Mouse (Mus musculus) liver, embryonic 16.5 days (tissue): ENCODE data around the gene Fnbp1l. TPM values are rescaled to one million over a fixed set of nuclear protein-coding genes. Genes with fewer than 3 reads are reported as not detected.

ENCODE experiments used
- ATAC-seq: fragments of 200-750 bp; cut with Nextera tagmentation; 2 replicates; pipeline ENCODE4 v1.8.0; 2017; ENCODE audit warnings: low read depth, mild to moderate bottlenecking, moderate number of reproducible peaks, moderate library complexity
- H3K27ac ChIP-seq: fragments of 300-500 bp; sonication (generic); 2 replicates; pipeline ENCODE4 v1.5.1; 2014; ENCODE audit warnings: mild to moderate bottlenecking, low read length
- H3K27me3 ChIP-seq: fragments of 300-500 bp; sonication (generic); 2 replicates; pipeline ENCODE4 v1.6.1; 2014; ENCODE audit warnings: low read depth, low read length, mixed read lengths; ENCODE audit not compliant: control insufficient read depth, insufficient read depth
- H3K36me3 ChIP-seq: fragments of 300-500 bp; sonication (generic); 2 replicates; pipeline ENCODE4 v1.6.1; 2014; ENCODE audit warnings: mild to moderate bottlenecking; ENCODE audit not compliant: control insufficient read depth, insufficient read depth
- H3K4me1 ChIP-seq: fragments of 300-500 bp; sonication (generic); 2 replicates; pipeline ENCODE4 v1.6.1; 2014; ENCODE audit warnings: low read depth, low read length, mixed read lengths; ENCODE audit not compliant: control insufficient read depth
- H3K4me2 ChIP-seq: fragments of 300-500 bp; sonication (generic); 2 replicates; pipeline ENCODE4 v1.6.1; 2014; ENCODE audit warnings: low read depth, low read length, mixed read lengths
- H3K4me3 ChIP-seq: fragments of 300-500 bp; sonication (generic); 2 replicates; pipeline ENCODE4 v1.5.1; 2014; ENCODE audit warnings: low read depth, mild to moderate bottlenecking, low read length
- H3K9ac ChIP-seq: fragments of 300-500 bp; sonication (generic); 2 replicates; pipeline ENCODE4 v1.6.1; 2014; ENCODE audit warnings: low read depth, low read length
- H3K9me3 ChIP-seq: fragments of 300-500 bp; sonication (generic); replicated peaks from 2 replicates; pipeline ENCODE4 v1.6.1; 2016; ENCODE audit warnings: low read length; ENCODE audit not compliant: control insufficient read depth
- WGBS: fragments of 180-500 bp; shearing (Covaris S2); extraction: QIAGEN DNeasy Blood & Tissue Kit; methylation state at CpG from one replicate; pipeline ENCODE4 v1.1.7; 2014; ENCODE audit not compliant: insufficient replicate concordance; 5-methylcytosine and 5-hydroxymethylcytosine counted together
- polyA plus RNA-seq: library from polyadenylated mRNA; unstranded; fragments of >200 nt; fragmentation: Nextera tagmentation; extraction: Ambion mirVana; gene quantifications from 2 replicates; pipeline ENCODE4 v1.2.1, GENCODE M21; 2015

Gene Fnbp1l
- polyA plus RNA-seq, 1 experiment from 2014 or later, result 4.1 TPM

GRCm38 (mm10) chr3:122510932-122511331 is 108.6 kb downstream of the Fnbp1l start:
- H3K4me1 ChIP-seq, result peaks cover 11% of the 10 kb centered on the region
- no peaks in the 10 kb centered on the region for H3K27me3 ChIP-seq
- H3K4me3 ChIP-seq, result no peak overlapping the region
- no peaks in the 10 kb centered on the region for H3K9me3 ChIP-seq
- peak overlapping the region; percentile 42 for H3K27ac ChIP-seq
- H3K9ac ChIP-seq, result no peak overlapping the region
- 53% methylated on average over 10 of the region's 10 CpGs for WGBS
- ATAC-seq, result no peak
- no peak overlapping the region for H3K4me2 ChIP-seq
- no peaks in the 10 kb centered on the region for H3K36me3 ChIP-seq

DNA sequence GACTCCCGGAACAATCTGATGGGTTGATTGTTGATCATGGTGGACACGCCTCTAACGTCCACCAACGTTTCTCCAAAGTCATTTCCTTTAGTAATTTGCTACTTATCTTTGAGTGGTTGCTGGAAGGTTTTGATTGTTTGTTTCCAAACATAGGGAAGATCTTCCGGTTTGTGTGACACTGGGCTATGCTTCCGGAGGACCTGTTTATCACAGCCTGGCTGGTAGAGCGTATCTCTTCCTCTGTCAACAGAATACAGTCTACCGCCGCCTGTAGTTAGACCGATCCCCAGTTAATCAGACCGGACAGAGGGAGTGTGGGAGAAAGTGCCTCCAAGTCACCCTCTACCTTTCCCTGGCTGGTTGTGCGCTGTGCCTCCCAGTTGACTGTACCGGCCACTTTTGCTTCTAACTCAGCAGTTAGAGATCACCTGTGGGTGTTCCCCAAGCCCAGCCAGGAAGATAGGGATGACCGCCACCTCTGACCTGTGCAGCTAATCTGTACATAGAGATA is 109.2 kb downstream of the Fnbp1l start:
- H3K4me2 ChIP-seq, result no peak overlapping the region
- peak overlapping the region; percentile 42 for H3K27ac ChIP-seq
- no peaks in the 10 kb centered on the region for H3K9me3 ChIP-seq
- 33% methylated on average over 14 of the region's 14 CpGs for WGBS
- H3K36me3 ChIP-seq, result no peaks in the 10 kb centered on the region
- peak; percentile 45 for ATAC-seq
- H3K4me1 ChIP-seq, result peaks cover 11% of the 10 kb centered on the region
- no peak overlapping the region for H3K9ac ChIP-seq
- H3K27me3 ChIP-seq, result no peaks in the 10 kb centered on the region
- H3K4me3 ChIP-seq, result no peak overlapping the region

- Histone ChIP-seq H3K4me1 (peaks cover 11% of the 10 kb centered on the region), H3K4me3 (no peak overlapping the region), H3K27me3 (no peaks in the 10 kb centered on the region), H3K9ac (no peak overlapping the region), H3K4me2 (no peak overlapping the region), H3K9me3 (no peaks in the 10 kb centered on the region), H3K36me3 (no peaks in the 10 kb centered on the region), H3K27ac (peak overlapping the region; percentile 42)
- whole genome bisulfite sequencing, result 38% methylated on average over 11 of the region's 11 CpGs
- peak; percentile 45 for ATAC-seq
Observed at GRCm38 (mm10) chr3:122509534-122510239, 109.8 kb downstream of the Fnbp1l start.

DNA sequence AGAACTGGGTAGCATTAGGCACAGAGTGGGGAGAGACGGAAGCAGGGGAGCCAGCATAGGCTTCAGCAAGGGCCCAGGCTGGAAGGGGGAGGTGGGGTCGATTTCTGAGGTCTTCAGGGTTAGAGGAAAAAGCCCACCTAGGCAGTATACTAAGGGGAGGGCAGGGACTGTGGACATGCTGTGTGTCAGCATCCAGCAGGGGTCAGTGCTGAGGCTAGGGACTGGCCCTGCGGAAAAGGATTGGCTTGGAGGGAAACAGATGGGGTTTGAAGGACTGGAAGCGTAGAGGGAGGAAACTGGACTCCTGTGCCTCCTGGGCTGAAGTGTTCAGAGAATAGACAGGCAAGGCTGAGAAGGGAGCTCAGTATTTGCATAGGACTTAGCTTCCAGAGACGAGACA is 110.4 kb downstream of the Fnbp1l start:
- no peak overlapping the region for H3K9ac ChIP-seq
- 0 out of 2 replicates have a peak, but pooled peaks have one; percentile 20 for ATAC-seq
- 29% methylated on average over 5 of the region's 5 CpGs for WGBS

DNA sequence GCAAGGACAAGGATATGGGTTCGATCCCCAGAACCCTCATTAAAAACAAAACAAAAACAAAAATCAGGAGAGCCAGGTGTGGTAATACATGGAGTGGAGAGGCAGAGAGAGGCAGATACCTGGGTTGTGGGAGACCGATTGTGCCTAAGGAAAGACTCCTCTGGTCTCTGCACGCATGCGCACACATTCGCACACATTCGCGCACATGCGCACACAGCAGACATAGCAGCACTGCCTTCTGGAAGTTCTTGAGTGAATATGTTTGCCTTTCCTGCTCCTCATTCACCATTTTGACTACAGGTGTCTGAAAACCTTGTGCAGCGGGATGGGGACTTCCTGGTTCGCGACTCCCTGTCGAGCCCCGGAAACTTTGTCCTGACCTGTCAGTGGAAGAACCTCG is 111.7 kb downstream of the Fnbp1l start:
- H3K27me3 ChIP-seq, result no peaks in the 10 kb centered on the region
- no peak overlapping the region for H3K4me2 ChIP-seq
- 80% methylated on average over 14 of the region's 14 CpGs for WGBS
- ATAC-seq, result no peak
- H3K4me1 ChIP-seq, result peaks cover 11% of the 10 kb centered on the region
- no peak overlapping the region for H3K4me3 ChIP-seq
- H3K9ac ChIP-seq, result no peak overlapping the region
- no peak overlapping the region for H3K27ac ChIP-seq
- no peaks in the 10 kb centered on the region for H3K9me3 ChIP-seq
- H3K36me3 ChIP-seq, result no peaks in the 10 kb centered on the region

More for the DNA sequence above, 110.4 kb downstream of the Fnbp1l start:
- Histone ChIP-seq H3K4me2 (no peak overlapping the region), H3K27me3 (no peaks in the 10 kb centered on the region), H3K4me1 (peaks cover 11% of the 10 kb centered on the region), H3K9me3 (no peaks in the 10 kb centered on the region), H3K27ac (peak overlapping the region; percentile 42; the same call in 1 of the 2 replicates), H3K36me3 (no peaks in the 10 kb centered on the region), H3K4me3 (no peak overlapping the region)

DNA sequence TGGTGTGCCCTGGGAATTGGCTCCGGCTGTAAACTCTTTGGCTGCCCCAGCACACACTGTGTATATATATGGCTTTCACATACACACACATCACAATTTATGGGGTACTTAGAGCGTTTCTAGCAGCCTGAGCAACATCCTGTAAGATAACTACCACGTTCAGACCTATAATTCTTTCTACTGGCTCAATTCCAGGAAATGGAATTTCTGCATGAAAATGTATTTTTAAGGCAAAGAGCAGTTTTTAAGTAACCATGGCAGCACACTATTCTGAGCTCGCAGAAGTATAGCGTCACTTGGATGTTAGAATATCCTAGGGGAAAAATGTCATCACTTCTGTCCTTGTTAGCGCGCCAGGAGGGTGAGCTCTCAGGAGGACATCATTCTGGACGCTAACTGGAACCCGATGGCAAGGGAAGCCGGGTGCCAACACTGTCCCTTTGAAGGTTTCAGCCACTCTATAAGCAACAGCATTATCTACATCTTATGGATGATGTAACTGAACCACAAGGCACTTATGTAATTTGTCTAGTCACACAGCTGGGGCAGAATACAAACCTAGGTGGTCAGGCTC is 113.1 kb downstream of the Fnbp1l start:
- Histone ChIP-seq H3K9ac (no peak overlapping the region), H3K4me2 (no peak overlapping the region), H3K9me3 (no peaks in the 10 kb centered on the region), H3K4me3 (no peak overlapping the region), H3K27me3 (no peaks in the 10 kb centered on the region), H3K36me3 (no peaks in the 10 kb centered on the region), H3K4me1 (peaks cover 11% of the 10 kb centered on the region), H3K27ac (no peak overlapping the region)
- 61% methylated on average over 10 of the region's 10 CpGs for WGBS
- no peak for ATAC-seq

GRCm38 (mm10) chr3:122500929-122501328 is 118.6 kb downstream of the Fnbp1l start:
- H3K9ac ChIP-seq, result no peak overlapping the region
- H3K4me3 ChIP-seq, result no peak overlapping the region
- H3K27ac ChIP-seq, result no peak overlapping the region
- ATAC-seq, result no peak
- WGBS, result 55% methylated on average over 9 of the region's 9 CpGs
- H3K27me3 ChIP-seq, result no peaks in the 10 kb centered on the region
- no peaks in the 10 kb centered on the region for H3K9me3 ChIP-seq
- no peak overlapping the region for H3K4me2 ChIP-seq
- H3K36me3 ChIP-seq, result no peaks in the 10 kb centered on the region
- no peaks in the 10 kb centered on the region for H3K4me1 ChIP-seq

- 65% methylated on average over 6 of the region's 6 CpGs for WGBS
- H3K9ac ChIP-seq, result no peak overlapping the region
- no peak for ATAC-seq
- no peaks in the 10 kb centered on the region for H3K27me3 ChIP-seq
- H3K4me2 ChIP-seq, result no peak overlapping the region
- H3K4me3 ChIP-seq, result no peak overlapping the region
- no peaks in the 10 kb centered on the region for H3K4me1 ChIP-seq
- H3K27ac ChIP-seq, result no peak overlapping the region
- no peaks in the 10 kb centered on the region for H3K36me3 ChIP-seq
- no peaks in the 10 kb centered on the region for H3K9me3 ChIP-seq
Observed at GRCm38 (mm10) chr3:122499647-122500046, 119.9 kb downstream of the Fnbp1l start.

GRCm38 (mm10) chr3:122498528-122498927 is 121.0 kb downstream of the Fnbp1l start:
- WGBS, result 66% methylated on average over 7 of the region's 7 CpGs
- ATAC-seq, result no peak
- H3K9me3 ChIP-seq, result no peaks in the 10 kb centered on the region
- no peaks in the 10 kb centered on the region for H3K36me3 ChIP-seq
- H3K27me3 ChIP-seq, result no peaks in the 10 kb centered on the region
- no peak overlapping the region for H3K4me3 ChIP-seq
- no peak overlapping the region for H3K4me2 ChIP-seq
- no peak overlapping the region for H3K27ac ChIP-seq
- no peaks in the 10 kb centered on the region for H3K4me1 ChIP-seq
- no peak overlapping the region for H3K9ac ChIP-seq
